Mouse (Mus musculus) skeletal muscle tissue, adult 2 months (tissue): ENCODE data around the gene Cdh12.

Experiments
- DNase-seq: peaks from one replicate; pipeline ENCODE4 v3.0.0-alpha.2; 2012; ENCODE audit warnings: low read depth, low spot score

Gene Cdh12

GRCm38 (mm10) chr15:20696229-20696628, 247.2 kb downstream of the Cdh12 start:
- no peak for DNase-seq

DNA sequence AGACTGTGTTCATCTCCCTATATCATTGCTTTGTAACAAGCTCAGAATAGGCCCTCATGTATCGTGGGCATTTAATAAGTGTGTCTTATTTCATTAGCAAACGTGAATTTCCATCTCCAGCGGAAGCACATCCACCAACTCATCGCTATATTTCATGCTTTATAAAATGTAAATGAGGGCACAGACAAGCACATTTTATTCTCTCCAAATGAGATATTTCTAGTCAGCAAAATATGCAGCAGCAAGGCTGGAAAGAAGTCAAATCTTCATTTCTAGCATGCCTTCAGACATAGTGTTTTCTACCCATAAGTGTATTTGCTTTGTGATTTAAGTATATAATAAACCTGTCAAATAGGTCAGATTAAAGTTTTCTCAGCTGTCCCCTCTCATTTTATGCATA, 262.8 kb downstream of the Cdh12 start:
- no peak for DNase-seq

GRCm38 (mm10) chr15:20772289-20772688, 323.2 kb downstream of the Cdh12 start:
- DNase-seq = no peak

DNA sequence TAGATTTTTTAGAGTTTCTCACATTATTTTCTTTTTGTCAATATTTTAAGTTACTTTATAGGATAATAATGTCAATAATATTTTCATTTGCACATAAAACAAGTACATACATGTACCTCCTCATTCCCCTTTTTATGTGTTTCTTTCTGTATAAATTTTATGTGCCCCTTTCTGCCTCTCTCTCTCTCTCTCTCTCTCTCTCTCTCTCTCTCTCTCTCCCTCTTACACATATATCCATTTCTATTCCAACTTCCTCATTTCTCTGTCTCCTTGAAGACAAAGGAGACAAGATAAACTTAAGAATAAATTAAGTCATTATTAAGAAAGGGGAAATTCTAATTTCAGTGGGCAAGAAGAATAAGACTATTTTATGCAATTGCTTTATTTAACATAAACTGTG, 324.4 kb downstream of the Cdh12 start:
- no peak for DNase-seq

- no peak for DNase-seq
Measured at GRCm38 (mm10) chr15:20796999-20797398, 347.9 kb downstream of the Cdh12 start.

DNA sequence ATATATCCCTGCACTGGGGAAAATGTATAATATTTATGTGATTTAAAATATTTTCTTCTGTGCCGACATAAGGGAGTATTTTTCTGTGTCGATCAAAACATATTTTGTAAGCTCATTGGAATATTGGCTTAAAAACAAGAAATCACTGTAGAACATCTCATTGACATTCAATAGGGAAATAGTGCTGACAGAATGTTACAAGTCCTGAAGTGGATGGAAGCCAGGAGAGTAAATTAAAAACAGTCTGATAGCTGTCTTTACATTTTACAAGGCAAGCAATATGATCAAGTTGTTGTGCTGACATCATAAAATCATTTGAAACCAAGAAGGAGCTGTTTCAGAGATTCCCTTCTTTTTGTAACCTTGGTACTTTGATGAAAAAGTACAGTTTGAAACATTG, 349.5 kb downstream of the Cdh12 start:
- DNase-seq = no peak

- DNase-seq = no peak
Measured at GRCm38 (mm10) chr15:20835887-20836286, 386.8 kb downstream of the Cdh12 start.

DNA sequence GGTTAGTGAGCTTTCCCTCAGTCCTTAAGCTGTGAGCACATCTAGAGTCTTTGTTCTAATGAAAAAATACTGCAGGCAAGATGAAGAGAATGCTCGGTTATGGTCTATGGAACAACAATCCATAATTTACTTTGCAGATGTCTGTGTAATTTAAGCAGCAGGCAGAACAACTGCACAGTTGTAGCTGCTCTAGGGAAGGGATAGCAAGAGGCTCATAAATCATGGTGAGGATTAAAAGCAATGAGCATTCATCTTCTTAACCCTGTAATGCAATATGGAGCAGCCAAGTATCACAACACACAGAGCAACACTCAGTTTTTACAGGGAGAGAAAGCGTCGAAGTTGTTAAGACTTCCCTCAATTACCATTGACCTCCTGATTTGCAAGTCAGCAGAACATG, 387.9 kb downstream of the Cdh12 start:
- no peak for DNase-seq

DNA sequence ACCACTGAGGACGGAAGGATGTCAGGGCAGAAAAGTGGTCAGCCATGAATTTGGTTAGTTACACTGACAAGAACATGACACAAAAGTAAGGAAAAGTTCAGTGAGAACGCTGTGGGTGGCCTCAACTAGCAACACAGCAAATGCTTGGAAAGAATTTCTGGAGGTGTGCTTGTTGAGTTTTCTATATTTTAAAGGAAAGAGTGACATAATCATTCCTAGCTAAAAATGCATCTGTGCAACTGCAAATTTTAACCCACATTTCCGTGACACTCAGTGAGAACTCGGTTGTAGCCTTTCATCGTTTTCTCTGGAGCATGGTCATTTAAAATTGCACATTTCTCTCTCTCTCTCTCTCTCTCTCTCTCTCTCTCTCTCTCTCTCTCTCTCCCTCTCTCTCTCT, 392.4 kb downstream of the Cdh12 start:
- no peak for DNase-seq

GRCm38 (mm10) chr15:20863076-20863475, 414.0 kb downstream of the Cdh12 start:
- no peak for DNase-seq

DNA sequence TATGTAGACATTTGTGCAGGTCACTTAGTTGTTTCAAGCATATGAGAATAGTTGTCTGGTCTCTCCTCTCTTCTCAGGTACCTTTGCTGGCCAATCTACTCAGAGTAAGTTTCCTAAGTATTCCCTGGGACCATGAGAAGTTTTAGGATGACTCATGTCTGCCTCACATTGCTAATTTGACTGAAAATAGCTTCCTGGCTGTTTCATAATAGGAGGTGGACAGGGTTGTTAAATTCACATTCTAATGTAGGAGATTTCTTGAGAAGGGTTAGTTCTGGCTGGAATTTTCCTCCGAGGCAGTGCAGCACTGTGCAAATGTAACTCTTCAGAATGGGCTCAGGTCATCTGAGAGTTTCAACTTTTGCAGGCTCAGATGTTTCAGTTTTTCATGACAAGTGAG, 423.5 kb downstream of the Cdh12 start:
- no peak for DNase-seq

DNA sequence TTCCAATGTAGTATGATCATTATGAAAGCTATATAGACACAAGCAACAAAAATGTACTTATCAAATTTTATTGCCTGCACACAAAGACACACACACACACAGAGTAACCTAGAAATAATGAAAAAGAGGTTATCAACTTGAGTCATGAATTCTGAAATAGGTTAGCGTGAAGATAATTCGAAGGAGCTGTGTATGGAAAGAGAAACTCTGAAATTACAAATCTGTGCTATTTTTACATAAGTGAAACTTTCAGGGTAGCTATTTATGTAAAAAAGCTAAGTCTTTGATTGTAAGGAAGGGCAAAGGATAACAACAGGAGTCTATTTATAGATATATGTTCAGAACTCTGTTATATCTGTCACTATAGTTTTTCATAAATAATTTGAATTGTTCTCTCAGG, 427.9 kb downstream of the Cdh12 start:
- DNase-seq = no peak

- no peak for DNase-seq
Measured at GRCm38 (mm10) chr15:20893471-20893870, 444.4 kb downstream of the Cdh12 start.

DNA sequence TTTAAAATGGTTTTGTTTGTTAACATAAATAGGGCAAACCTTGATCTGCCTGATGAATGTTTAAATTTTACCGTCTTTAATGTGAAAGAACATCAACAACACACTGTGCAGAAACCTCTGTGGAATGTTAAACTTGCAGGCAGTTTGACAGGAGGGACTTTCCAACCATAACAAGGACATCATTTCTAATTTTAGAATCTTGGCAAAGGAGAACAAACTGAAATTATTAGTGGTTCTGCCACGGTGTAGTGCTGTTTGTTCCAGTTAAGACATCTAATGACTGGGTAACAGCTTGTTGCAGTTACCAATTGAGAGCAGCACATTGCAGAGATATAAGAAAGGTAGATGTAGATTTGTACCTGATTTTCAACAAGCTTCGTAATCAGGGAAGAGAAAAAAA, 453.5 kb downstream of the Cdh12 start:
- peak; percentile 1 for DNase-seq

DNA sequence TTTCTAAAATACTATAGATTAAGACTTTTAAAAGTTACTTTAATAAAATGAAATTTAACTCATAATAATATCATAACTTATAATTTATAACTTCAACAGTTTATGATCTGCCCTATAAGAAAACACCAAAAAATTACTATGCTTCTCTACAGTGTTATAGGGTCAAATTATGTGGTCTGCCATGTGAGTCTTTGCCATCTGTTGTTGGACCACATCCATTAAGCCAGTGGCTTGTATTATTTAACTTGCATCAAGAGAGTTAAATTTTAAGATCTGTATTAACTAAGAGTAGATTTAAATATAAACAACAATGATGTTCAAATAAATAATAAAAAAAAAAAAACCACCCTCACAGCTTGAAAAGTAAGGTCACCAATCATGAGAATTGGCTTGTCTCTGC, 479.2 kb downstream of the Cdh12 start:
- no peak for DNase-seq

DNA sequence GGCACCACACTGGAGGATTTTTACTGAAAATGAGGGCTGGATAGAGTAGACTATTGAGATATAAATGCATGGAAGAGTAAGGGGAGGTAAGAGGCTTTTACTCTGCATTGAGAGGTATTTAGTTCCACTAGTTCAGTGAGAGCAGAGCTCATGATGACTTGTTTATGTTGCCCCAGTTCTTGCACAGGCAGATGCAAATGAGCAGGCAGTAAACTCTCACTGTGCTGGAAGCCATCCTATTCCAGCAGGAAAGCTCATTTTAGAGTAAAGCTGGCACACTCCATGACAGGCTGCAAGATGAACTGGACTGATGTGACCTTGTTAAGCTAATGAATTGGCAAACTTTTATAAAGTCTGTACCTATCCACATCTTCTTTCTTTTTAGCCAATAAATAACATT, 494.9 kb downstream of the Cdh12 start:
- DNase-seq = no peak

- no peak for DNase-seq
Measured at GRCm38 (mm10) chr15:20967463-20967862, 518.4 kb downstream of the Cdh12 start.

- DNase-seq = no peak
Measured at GRCm38 (mm10) chr15:20971041-20971440, 522.0 kb downstream of the Cdh12 start.

DNA sequence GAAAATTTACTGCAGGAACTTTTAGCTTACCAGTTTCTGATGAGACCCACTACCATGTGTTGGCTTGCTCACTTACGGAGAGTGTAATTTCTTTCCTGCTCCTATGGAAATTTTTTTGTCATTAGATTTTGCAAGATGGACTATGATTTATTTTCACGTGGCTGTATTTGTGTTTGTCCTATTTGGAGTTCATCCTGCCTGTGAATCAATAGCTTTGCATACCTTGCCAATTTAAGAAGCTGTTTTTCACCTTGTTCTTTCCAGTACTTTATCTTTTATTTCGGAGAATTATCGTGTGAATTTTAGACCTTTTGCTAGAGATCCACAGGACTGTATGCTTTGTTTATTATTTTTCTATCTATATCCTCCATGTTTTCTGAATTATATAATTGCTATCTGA, 551.5 kb downstream of the Cdh12 start:
- DNase-seq = no peak

DNA sequence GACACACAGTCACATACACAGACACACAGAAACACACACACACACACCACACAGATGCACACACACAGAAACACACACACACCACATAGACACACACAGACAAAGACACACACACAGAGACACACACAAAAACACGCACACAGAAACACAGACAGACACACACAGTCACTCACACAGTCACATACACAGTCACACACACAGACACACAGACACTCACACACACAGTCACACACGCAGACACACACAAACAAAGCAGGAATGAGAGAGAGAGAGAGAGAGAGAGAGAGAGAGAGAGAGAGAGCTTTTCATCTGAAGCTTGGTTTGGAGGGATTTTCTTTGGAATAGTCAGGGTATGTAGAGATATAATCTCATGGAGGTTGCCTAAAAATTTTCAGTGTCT, 558.9 kb downstream of the Cdh12 start:
- no peak for DNase-seq

GRCm38 (mm10) chr15:21008487-21008886, 559.4 kb downstream of the Cdh12 start:
- no peak for DNase-seq

- peak; percentile 3 for DNase-seq
Measured at GRCm38 (mm10) chr15:21008969-21009368, 559.9 kb downstream of the Cdh12 start.

DNA sequence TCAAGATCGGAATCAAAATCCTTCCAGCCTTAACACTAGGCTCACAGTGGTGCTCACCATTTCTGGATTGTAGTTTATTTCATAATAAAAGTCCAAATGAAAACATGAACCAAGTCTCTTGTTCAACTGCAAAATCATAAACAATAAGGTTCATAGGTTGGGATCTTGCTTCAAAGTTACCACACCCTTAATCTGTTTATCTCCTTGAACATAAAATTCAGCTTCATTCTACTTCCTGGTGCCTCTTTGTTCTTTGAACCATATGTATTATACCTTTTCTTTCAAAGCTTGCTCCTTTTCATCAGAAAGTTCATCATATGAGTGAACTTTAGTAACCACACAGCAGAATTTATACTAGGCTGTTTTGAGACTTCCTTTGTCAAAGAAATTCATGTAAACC, 614.6 kb downstream of the Cdh12 start:
- DNase-seq = no peak

DNA sequence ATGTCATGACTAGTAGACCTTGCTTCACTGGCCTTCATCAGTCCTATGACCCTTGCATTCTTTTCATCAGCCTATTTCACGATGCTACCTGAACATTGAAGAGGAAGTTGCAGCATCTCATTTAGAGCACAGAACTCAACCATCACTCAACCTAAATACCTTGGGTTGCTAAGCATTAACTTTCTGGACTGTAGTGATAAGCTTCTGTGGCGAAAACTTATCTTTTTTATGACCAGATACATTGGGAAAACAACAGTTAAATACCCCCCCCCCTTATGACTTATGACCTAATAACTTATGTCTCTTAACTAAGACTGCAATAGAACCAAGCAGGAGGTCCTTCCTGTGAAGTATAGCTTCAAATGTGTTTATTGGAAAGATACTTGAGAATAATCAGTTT, 620.2 kb downstream of the Cdh12 start:
- no peak for DNase-seq

DNA sequence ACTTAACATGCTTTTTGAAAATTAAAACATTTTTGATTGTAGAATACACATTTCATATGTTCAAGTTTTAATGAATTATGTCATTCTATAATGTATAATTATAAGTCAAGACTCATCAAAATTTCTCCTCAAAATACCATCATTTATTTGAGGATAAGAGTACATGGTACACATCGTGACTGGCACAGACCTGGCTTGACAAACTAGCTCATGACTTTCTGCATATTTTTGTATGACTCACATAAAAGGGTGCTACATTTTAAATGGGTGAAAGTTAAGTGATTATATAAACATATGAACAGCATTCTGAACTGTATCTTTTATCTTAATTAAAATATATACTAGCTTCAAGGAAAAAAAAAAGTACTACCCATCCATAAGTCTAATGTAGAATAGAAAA, 643.8 kb downstream of the Cdh12 start:
- DNase-seq = no peak
